Mouse (Mus musculus) small intestine, adult 2 months (tissue): ENCODE measurements around the gene Senp2.

Experiments used
- CTCF ChIP-seq: fragments of 200-500 bp; IDR thresholded peaks from 2 replicates; pipeline ENCODE4 v1.5.1; 2012; ENCODE audit warnings: low read depth, mild to moderate bottlenecking, control low read depth, inconsistent platforms, low read length, moderate library complexity, mixed read lengths; ENCODE audit not compliant: insufficient replicate concordance, insufficient read length; ENCODE audit errors: extremely low read depth
- POLR2A ChIP-seq: fragments of 200-500 bp; IDR thresholded peaks from 2 replicates; pipeline ENCODE4 v1.6.1; 2012; ENCODE audit warnings: low read depth, mild to moderate bottlenecking, control low read depth, inconsistent platforms, low read length, moderate library complexity

- TF ChIP-seq POLR2A (no peak), CTCF (no peak)
Measured at GRCm38 (mm10) chr16:21996881-21997641, 12.2 kb upstream of the Senp2 start.
